Mouse (Mus musculus): ENCODE measurements around the gene Ppp1r37.

The Ppp1r37 gene

GRCm38 (mm10) chr7:19500420-19501363 lies 62.2 kb downstream of the Ppp1r37 start:
- no peak for DNase-seq

GRCm38 (mm10) chr7:19498326-19498725 lies 64.5 kb downstream of the Ppp1r37 start:
- no peak for DNase-seq

GRCm38 (mm10) chr7:19496214-19496555 lies 66.7 kb downstream of the Ppp1r37 start:
- DNase-seq = no peak

GRCm38 (mm10) chr7:19495521-19496213 lies 67.2 kb downstream of the Ppp1r37 start:
- no peak for DNase-seq

GRCm38 (mm10) chr7:19494751-19495474 lies 68.0 kb downstream of the Ppp1r37 start:
- DNase-seq = no peak

DNA sequence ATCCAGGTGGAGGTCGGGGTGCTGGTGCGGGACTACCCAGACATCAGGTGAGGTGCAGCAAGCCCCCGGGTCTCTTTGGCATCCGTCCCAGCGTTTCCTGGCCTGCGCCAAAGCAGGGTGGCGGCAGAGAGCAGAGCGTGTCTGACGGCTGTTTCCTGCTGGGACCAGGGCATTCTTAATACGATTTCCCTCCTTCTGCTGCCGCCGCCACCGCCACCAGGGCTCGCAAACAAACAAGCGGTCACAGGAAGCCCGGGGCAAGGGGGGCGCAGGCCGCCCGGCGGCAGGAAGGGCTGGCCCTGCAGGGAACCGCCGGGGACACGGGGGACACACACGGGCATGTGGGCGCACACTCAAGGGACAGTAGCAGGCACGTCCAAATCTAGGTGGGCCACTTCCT lies 71.1 kb downstream of the Ppp1r37 start:
- peak; percentile 23 to 50 for DNase-seq

- no peak for DNase-seq
Observed at GRCm38 (mm10) chr7:19489525-19489924, 73.4 kb downstream of the Ppp1r37 start.

DNA sequence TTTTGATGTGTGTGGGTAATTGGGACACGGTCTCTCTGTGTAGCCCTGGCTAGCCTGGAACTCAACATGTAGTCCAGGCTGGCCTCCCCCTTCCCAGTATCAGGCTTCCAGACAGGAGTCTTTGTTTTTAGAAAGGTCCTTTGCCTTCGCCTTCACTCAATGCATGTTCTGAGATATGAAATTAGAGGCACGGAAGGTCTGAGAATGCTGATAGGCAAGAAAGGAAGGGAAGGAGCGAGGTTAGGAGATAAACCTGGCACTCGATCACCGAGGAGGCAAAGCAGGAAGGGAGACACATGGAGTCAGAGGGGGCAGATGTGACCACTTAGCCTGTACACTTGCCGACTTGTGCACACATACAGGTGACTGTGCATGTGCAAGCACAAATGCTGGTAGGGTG lies 76.3 kb downstream of the Ppp1r37 start:
- DNase-seq = no peak

- DNase-seq = no peak
Observed at GRCm38 (mm10) chr7:19485488-19485887, 77.4 kb downstream of the Ppp1r37 start.

GRCm38 (mm10) chr7:19483281-19483680 lies 79.6 kb downstream of the Ppp1r37 start:
- no peak for DNase-seq
